13 mouse cellular contexts compared by ENCODE assay signal in the genomic region with DNA sequence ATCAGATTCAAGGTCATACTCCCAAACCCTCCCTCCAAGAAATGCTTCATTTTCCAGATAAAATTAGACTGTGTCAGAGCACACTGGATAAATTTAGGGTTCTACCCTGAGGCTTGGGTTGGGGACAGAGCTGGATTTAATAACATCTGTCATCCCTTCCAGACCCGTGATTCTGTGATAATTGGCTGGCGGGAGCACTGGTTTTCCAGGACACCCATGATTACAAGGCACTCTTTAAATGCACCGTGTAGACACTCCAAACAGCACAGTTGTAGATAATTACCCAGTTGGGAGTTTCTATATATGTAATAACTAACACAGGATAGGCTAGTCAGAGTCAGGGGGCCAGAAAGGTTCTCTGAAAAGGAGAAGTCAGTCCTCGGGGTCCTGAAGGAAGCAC.
DNase-seq lines count a peak whose midpoint lies in the region; ATAC-seq and TF ChIP-seq lines count a peak whose summit lies in the region.
"Had no signal": no experiment of that assay in that cellular context is flagged by ENCODE, and none has a peak within 500 bp of the region (broad histone marks: within the 10 kb centered on the region; RNA-seq: fewer than 3 reads in every experiment).

No protein-coding gene starts in this region.

- peaks cover 29% of the 10 kb centered on the region for H3K4me1 ChIP-seq in hindbrain, embryonic 12.5 days
- peaks cover 28% of the 10 kb centered on the region for H3K4me1 ChIP-seq in hindbrain, embryonic 14.5 days (replicated peaks; ENCODE audit: control insufficient read depth, insufficient read depth, low read length)
- peaks cover 24% of the 10 kb centered on the region for H3K4me1 ChIP-seq in hindbrain, embryonic 16.5 days (ENCODE audit: control insufficient read depth, insufficient read depth, low read depth, low read length)
- no peaks in the 10 kb centered on the region for H3K4me1 ChIP-seq in thymus, adult 2 months (replicated peaks; ENCODE audit: control insufficient read depth, insufficient read depth, low read length)
- H3K4me1 ChIP-seq: limb, embryonic 13.5 days had no signal

- no peaks in the 10 kb centered on the region for H3K27me3 ChIP-seq in hindbrain, embryonic 12.5 days
- H3K27me3 ChIP-seq in hindbrain, embryonic 14.5 days (ENCODE audit: control insufficient read depth, insufficient read depth, low read length) = 0 out of 2 replicates have a peak, but pooled peaks cover 4% of the 10 kb centered on the region
- H3K27me3 ChIP-seq in hindbrain, embryonic 16.5 days (replicated peaks; ENCODE audit: control insufficient read depth, insufficient read depth, low read length) = no peaks in the 10 kb centered on the region
- no peaks in the 10 kb centered on the region for H3K27me3 ChIP-seq in thymus, adult 2 months (ENCODE audit: control insufficient read depth, insufficient read depth, low read length)
- H3K27me3 ChIP-seq: limb, embryonic 13.5 days had no signal

- no peak for TF ChIP-seq CTCF in thymus, adult 2 months (IDR thresholded peaks at IDR 0.05; ENCODE audit: borderline replicate concordance, control insufficient read depth, extremely low read depth, insufficient read depth, low read length, poor library complexity)

- H3K4me3 ChIP-seq in hindbrain, embryonic 12.5 days = no peak overlapping the region
- H3K4me3 ChIP-seq in hindbrain, embryonic 14.5 days (replicated peaks; ENCODE audit: low read length) = no peak overlapping the region
- H3K4me3 ChIP-seq in hindbrain, embryonic 16.5 days (ENCODE audit: low read length) = no peak overlapping the region
- no peak overlapping the region for H3K4me3 ChIP-seq in thymus, adult 2 months (ENCODE audit: control insufficient read depth, insufficient read depth, low read length)
- H3K4me3 ChIP-seq: erythroblast, embryonic 14.5 days; limb, embryonic 13.5 days had no signal

- H3K4me2 ChIP-seq in hindbrain, embryonic 12.5 days (replicated peaks) = peak overlapping the region; percentile 36
- no peak overlapping the region for H3K4me2 ChIP-seq in hindbrain, embryonic 14.5 days (replicated peaks)
- no peak overlapping the region for H3K4me2 ChIP-seq in hindbrain, embryonic 16.5 days (ENCODE audit: low read length)
- H3K4me2 ChIP-seq: limb, embryonic 13.5 days had no signal

- TF ChIP-seq POLR2A in thymus, adult 2 months (IDR thresholded peaks at IDR 0.05; ENCODE audit: control insufficient read depth, extremely low read depth, insufficient read depth, low read length, poor library complexity) = no peak

- ATAC-seq in hindbrain, embryonic 12.5 days (ENCODE audit: low FRiP score) = peak; percentile 11
- no peak; the same call in 1 of the 2 replicates for ATAC-seq in hindbrain, embryonic 14.5 days (ENCODE audit: low FRiP score)
- ATAC-seq in hindbrain, embryonic 16.5 days = no peak
- ATAC-seq in megakaryocyte-erythroid progenitor cell, adult 5-6 weeks (replicated peaks; ENCODE audit: low FRiP score, low TSS enrichment, poor library complexity, severe bottlenecking) = no peak
- ATAC-seq: CD4-positive, CD25-positive, alpha-beta regulatory T cell, adult 4 months; intestine, postnatal 0 days had no signal

- H3K27ac ChIP-seq in hindbrain, embryonic 12.5 days = peak overlapping the region; percentile 53; the same call in 1 of the 2 replicates
- no peak overlapping the region for H3K27ac ChIP-seq in hindbrain, embryonic 14.5 days
- peak overlapping the region; percentile 44 for H3K27ac ChIP-seq in hindbrain, embryonic 16.5 days (ENCODE audit: low read depth, low read length)
- no peak overlapping the region for H3K27ac ChIP-seq in thymus, adult 2 months (ENCODE audit: control insufficient read depth, insufficient read depth, low read length)
- H3K27ac ChIP-seq: limb, embryonic 13.5 days had no signal

- H3K36me3 ChIP-seq in hindbrain, embryonic 12.5 days = no peaks in the 10 kb centered on the region
- H3K36me3 ChIP-seq in hindbrain, embryonic 14.5 days (replicated peaks; ENCODE audit: control insufficient read depth, insufficient read depth) = no peaks in the 10 kb centered on the region
- H3K36me3 ChIP-seq in hindbrain, embryonic 16.5 days (ENCODE audit: control insufficient read depth, insufficient read depth, low read length) = no peaks in the 10 kb centered on the region
- no peaks in the 10 kb centered on the region for H3K36me3 ChIP-seq in thymus, adult 2 months (ENCODE audit: control insufficient read depth, insufficient read depth, low read length)
- H3K36me3 ChIP-seq: limb, embryonic 13.5 days had no signal

- WGBS in hindbrain, embryonic 12.5 days = 61% methylated on average over 4 of the region's 4 CpGs
- WGBS in hindbrain, embryonic 14.5 days = 53% methylated on average over 4 of the region's 4 CpGs
- 44% methylated on average over 4 of the region's 4 CpGs for WGBS in hindbrain, embryonic 16.5 days
- 81% methylated on average over 4 of the region's 4 CpGs for WGBS in thymus, adult 2 months

- H3K9ac ChIP-seq in hindbrain, embryonic 12.5 days = no peak overlapping the region
- H3K9ac ChIP-seq in hindbrain, embryonic 14.5 days = no peak overlapping the region
- no peak overlapping the region for H3K9ac ChIP-seq in hindbrain, embryonic 16.5 days (ENCODE audit: low read depth, low read length)
- H3K9ac ChIP-seq: limb, embryonic 13.5 days had no signal

- DNase-seq in hindbrain, embryonic 14.5 days (ENCODE audit: low spot score) = no peak
- peak; percentile 47 for DNase-seq in retina, postnatal 1 day
- no peak for DNase-seq in retina, embryonic 14.5 days (ENCODE audit: low spot score)
- DNase-seq in thymus, adult 2 months = no peak
- DNase-seq: heart, postnatal 14 days; kidney, postnatal 10 days had no signal

- no peaks in the 10 kb centered on the region for H3K9me3 ChIP-seq in hindbrain, embryonic 12.5 days (replicated peaks)
- H3K9me3 ChIP-seq in hindbrain, embryonic 14.5 days (ENCODE audit: control insufficient read depth, low read length) = no peaks in the 10 kb centered on the region
- no peaks in the 10 kb centered on the region for H3K9me3 ChIP-seq in hindbrain, embryonic 16.5 days (ENCODE audit: control insufficient read depth, low read length)
- H3K9me3 ChIP-seq: limb, embryonic 13.5 days had no signal

Comparison
In these comparisons a context has a peak if more than half of its experiments do, and no peak if none do; other contexts are left out.
1. H3K27ac ChIP-seq: peak in hindbrain, embryonic 12.5 days (single experiment) and hindbrain, embryonic 16.5 days (single experiment); none in hindbrain, embryonic 14.5 days (single experiment) and thymus, adult 2 months (single experiment).